Mouse (Mus musculus): ENCODE data around the gene Krt18. TPM values are rescaled to one million over a fixed set of nuclear protein-coding genes. Genes with fewer than 3 reads are reported as not detected.

The Krt18 gene
- polyA plus RNA-seq, 1 experiment from 2014 or later, result 4.3 TPM

GRCm38 (mm10) chr15:102014848-102015247, 13.1 kb upstream of the Krt18 start:
- no peaks in the 10 kb centered on the region for H3K9me3 ChIP-seq
- H3K4me1 ChIP-seq, result peaks cover 8% of the 10 kb centered on the region; the same call in 1 of the 2 replicates
- no peaks in the 10 kb centered on the region for H3K36me3 ChIP-seq
- no peak overlapping the region for H3K9ac ChIP-seq (replicated peaks)
- 0 out of 2 replicates have a peak, but pooled peaks cover 5% of the 10 kb centered on the region for H3K27me3 ChIP-seq
- H3K4me3 ChIP-seq, result no peak overlapping the region
- no peak for ATAC-seq (ENCODE audit: low FRiP score, low read depth)
- no peak overlapping the region for H3K27ac ChIP-seq (replicated peaks)
- no peak overlapping the region for H3K4me2 ChIP-seq (replicated peaks)
- WGBS, result 74% methylated on average over 2 of the region's 4 CpGs

- Histone ChIP-seq H3K36me3 (no peaks in the 10 kb centered on the region), H3K4me2 (replicated peaks) (no peak overlapping the region), H3K4me1 (peaks cover 8% of the 10 kb centered on the region; the same call in 1 of the 2 replicates), H3K27me3 (peaks cover 8% of the 10 kb centered on the region; the same call in 1 of the 2 replicates), H3K27ac (replicated peaks) (no peak overlapping the region), H3K4me3 (no peak overlapping the region), H3K9ac (replicated peaks) (no peak overlapping the region), H3K9me3 (no peaks in the 10 kb centered on the region)
- WGBS, result 56% methylated on average over 3 of the region's 3 CpGs
- ATAC-seq (ENCODE audit: low FRiP score, low read depth), result no peak
These were observed 11.9 kb upstream of the Krt18 start for GRCm38 (mm10) chr15:102016096-102016495.

- Histone ChIP-seq H3K36me3 (no peaks in the 10 kb centered on the region), H3K27me3 (peaks cover 8% of the 10 kb centered on the region; the same call in 1 of the 2 replicates), H3K4me2 (replicated peaks) (no peak overlapping the region), H3K9ac (replicated peaks) (no peak overlapping the region), H3K4me1 (peaks cover 8% of the 10 kb centered on the region; the same call in 1 of the 2 replicates), H3K9me3 (no peaks in the 10 kb centered on the region), H3K27ac (replicated peaks) (no peak overlapping the region), H3K4me3 (no peak overlapping the region)
- ATAC-seq (ENCODE audit: low FRiP score, low read depth), result no peak
- 28% methylated on average over 7 of the region's 7 CpGs for WGBS
These were observed 11.2 kb upstream of the Krt18 start for GRCm38 (mm10) chr15:102016787-102017186.

- Histone ChIP-seq H3K27me3 (peaks cover 3% of the 10 kb centered on the region; the same call in 1 of the 2 replicates), H3K36me3 (no peaks in the 10 kb centered on the region), H3K9me3 (no peaks in the 10 kb centered on the region), H3K4me1 (peaks cover 8% of the 10 kb centered on the region; the same call in 1 of the 2 replicates), H3K9ac (replicated peaks) (no peak overlapping the region), H3K4me3 (no peak overlapping the region), H3K4me2 (replicated peaks) (no peak overlapping the region), H3K27ac (replicated peaks) (no peak overlapping the region)
- no peak for ATAC-seq (ENCODE audit: low FRiP score, low read depth)
- 25% methylated on average over 7 of the region's 7 CpGs for WGBS
These were observed 10.0 kb upstream of the Krt18 start for GRCm38 (mm10) chr15:102017918-102018463.

- 42% methylated on average over 8 of the region's 8 CpGs for WGBS
- no peak overlapping the region for H3K27ac ChIP-seq (replicated peaks)
- H3K4me2 ChIP-seq (replicated peaks), result no peak overlapping the region
- H3K4me1 ChIP-seq, result peaks cover 9% of the 10 kb centered on the region
- H3K9me3 ChIP-seq, result no peaks in the 10 kb centered on the region
- H3K27me3 ChIP-seq, result peaks cover 42% of the 10 kb centered on the region
- ATAC-seq (ENCODE audit: low FRiP score, low read depth), result no peak
- no peak overlapping the region for H3K4me3 ChIP-seq
- H3K9ac ChIP-seq (replicated peaks), result no peak overlapping the region
- no peaks in the 10 kb centered on the region for H3K36me3 ChIP-seq
These were observed 5.5 kb upstream of the Krt18 start for GRCm38 (mm10) chr15:102022481-102022880.

- Histone ChIP-seq H3K27me3 (peaks cover 56% of the 10 kb centered on the region), H3K9me3 (no peaks in the 10 kb centered on the region), H3K4me1 (peaks cover 16% of the 10 kb centered on the region), H3K27ac (replicated peaks) (no peak overlapping the region), H3K9ac (replicated peaks) (no peak overlapping the region), H3K4me2 (replicated peaks) (no peak overlapping the region), H3K36me3 (no peaks in the 10 kb centered on the region), H3K4me3 (no peak overlapping the region)
- WGBS, result 72% methylated on average over 8 of the region's 8 CpGs
- no peak for ATAC-seq (ENCODE audit: low FRiP score, low read depth)
These were observed 4.1 kb upstream of the Krt18 start for GRCm38 (mm10) chr15:102023888-102024287.

- WGBS, result 4% methylated on average over 22 of the region's 22 CpGs
- Histone ChIP-seq H3K9ac (replicated peaks) (peak overlapping the region; percentile 45; the same call in 1 of the 2 replicates), H3K27me3 (peaks cover 63% of the 10 kb centered on the region), H3K4me2 (replicated peaks) (peak overlapping the region; percentile 34), H3K9me3 (no peaks in the 10 kb centered on the region), H3K27ac (replicated peaks) (no peak overlapping the region), H3K4me3 (no peak overlapping the region), H3K4me1 (peaks cover 16% of the 10 kb centered on the region), H3K36me3 (no peaks in the 10 kb centered on the region)
- ATAC-seq (ENCODE audit: low FRiP score, low read depth), result no peak
These were observed 2.7 kb upstream of the Krt18 start for GRCm38 (mm10) chr15:102025136-102025872.

- no peak overlapping the region for H3K4me3 ChIP-seq
- ATAC-seq (ENCODE audit: low FRiP score, low read depth), result no peak
- H3K4me1 ChIP-seq, result peaks cover 16% of the 10 kb centered on the region
- no peak overlapping the region for H3K4me2 ChIP-seq (replicated peaks)
- no peak overlapping the region for H3K27ac ChIP-seq (replicated peaks)
- H3K36me3 ChIP-seq, result no peaks in the 10 kb centered on the region
- WGBS, result 9% methylated on average over 12 of the region's 12 CpGs
- H3K9me3 ChIP-seq, result no peaks in the 10 kb centered on the region
- H3K9ac ChIP-seq (replicated peaks), result no peak overlapping the region
- H3K27me3 ChIP-seq, result peaks cover 61% of the 10 kb centered on the region
These were observed 1.6 kb upstream of the Krt18 start for GRCm38 (mm10) chr15:102026430-102026829.

GRCm38 (mm10) chr15:102034121-102035053, 6.4 kb downstream of the Krt18 start:
- ATAC-seq (ENCODE audit: low FRiP score, low read depth), result no peak
- H3K4me1 ChIP-seq, result no peaks in the 10 kb centered on the region
- H3K4me2 ChIP-seq (replicated peaks), result no peak overlapping the region
- H3K27me3 ChIP-seq, result peaks cover 5% of the 10 kb centered on the region; the same call in 1 of the 2 replicates
- no peaks in the 10 kb centered on the region for H3K36me3 ChIP-seq
- H3K9ac ChIP-seq (replicated peaks), result no peak overlapping the region
- H3K9me3 ChIP-seq, result no peaks in the 10 kb centered on the region
- 67% methylated on average over 16 of the region's 16 CpGs for WGBS
- H3K4me3 ChIP-seq, result no peak overlapping the region
- no peak overlapping the region for H3K27ac ChIP-seq (replicated peaks)

- no peak for ATAC-seq (ENCODE audit: low FRiP score, low read depth)
- 83% methylated on average over 4 of the region's 4 CpGs for WGBS
- Histone ChIP-seq H3K4me3 (no peak overlapping the region), H3K4me1 (no peaks in the 10 kb centered on the region), H3K36me3 (no peaks in the 10 kb centered on the region), H3K27me3 (0 out of 2 replicates have a peak, but pooled peaks cover 2% of the 10 kb centered on the region), H3K9me3 (no peaks in the 10 kb centered on the region), H3K9ac (replicated peaks) (no peak overlapping the region), H3K27ac (replicated peaks) (no peak overlapping the region), H3K4me2 (replicated peaks) (no peak overlapping the region)
These were observed 12.3 kb downstream of the Krt18 start for GRCm38 (mm10) chr15:102040277-102040676.

- Histone ChIP-seq H3K27ac (replicated peaks) (no peak overlapping the region), H3K9me3 (no peaks in the 10 kb centered on the region), H3K9ac (replicated peaks) (no peak overlapping the region), H3K36me3 (no peaks in the 10 kb centered on the region), H3K27me3 (0 out of 2 replicates have a peak, but pooled peaks cover 2% of the 10 kb centered on the region), H3K4me3 (no peak overlapping the region), H3K4me1 (no peaks in the 10 kb centered on the region), H3K4me2 (replicated peaks) (no peak overlapping the region)
- WGBS, result 83% methylated on average over 7 of the region's 7 CpGs
- no peak for ATAC-seq (ENCODE audit: low FRiP score, low read depth)
These were observed 14.0 kb downstream of the Krt18 start for GRCm38 (mm10) chr15:102041951-102042350.
